Mouse (Mus musculus) brain, embryonic 18.5 days (tissue): ENCODE results near the gene Slc41a1.
A peak's percentile ranks its signal among the peaks of the same experiment; 100 is the strongest.

ENCODE experiments used
- DNase-seq: peaks from one replicate; pipeline ENCODE4 v3.0.0-alpha.2; 2012; ENCODE audit warnings: low read depth, low spot score

Slc41a1 gene

DNA sequence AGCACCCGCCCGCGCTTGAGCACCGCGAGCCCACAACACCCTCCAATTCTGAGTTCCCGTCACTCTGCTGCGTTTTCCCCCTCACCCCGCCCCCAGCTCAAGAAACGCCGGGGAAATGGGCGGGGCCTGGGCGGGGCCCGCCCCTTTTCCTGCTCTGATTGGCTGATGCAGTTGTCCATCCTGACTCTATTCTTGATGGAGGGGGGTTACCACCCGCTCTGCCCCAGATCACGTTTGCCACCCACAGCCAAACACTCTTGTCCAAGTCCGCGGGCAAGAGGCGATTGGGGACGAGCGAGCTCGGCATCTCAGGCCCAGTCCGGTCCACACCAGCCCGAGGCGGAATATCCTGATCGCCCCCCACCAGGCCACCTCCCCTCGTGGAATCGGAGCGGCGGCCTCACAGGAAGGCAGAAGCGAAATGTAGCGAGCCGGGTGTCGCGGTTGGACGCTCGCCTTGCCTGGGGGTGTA is 530 bp downstream of the Slc41a1 start:
- peak; percentile 84 for DNase-seq

DNA sequence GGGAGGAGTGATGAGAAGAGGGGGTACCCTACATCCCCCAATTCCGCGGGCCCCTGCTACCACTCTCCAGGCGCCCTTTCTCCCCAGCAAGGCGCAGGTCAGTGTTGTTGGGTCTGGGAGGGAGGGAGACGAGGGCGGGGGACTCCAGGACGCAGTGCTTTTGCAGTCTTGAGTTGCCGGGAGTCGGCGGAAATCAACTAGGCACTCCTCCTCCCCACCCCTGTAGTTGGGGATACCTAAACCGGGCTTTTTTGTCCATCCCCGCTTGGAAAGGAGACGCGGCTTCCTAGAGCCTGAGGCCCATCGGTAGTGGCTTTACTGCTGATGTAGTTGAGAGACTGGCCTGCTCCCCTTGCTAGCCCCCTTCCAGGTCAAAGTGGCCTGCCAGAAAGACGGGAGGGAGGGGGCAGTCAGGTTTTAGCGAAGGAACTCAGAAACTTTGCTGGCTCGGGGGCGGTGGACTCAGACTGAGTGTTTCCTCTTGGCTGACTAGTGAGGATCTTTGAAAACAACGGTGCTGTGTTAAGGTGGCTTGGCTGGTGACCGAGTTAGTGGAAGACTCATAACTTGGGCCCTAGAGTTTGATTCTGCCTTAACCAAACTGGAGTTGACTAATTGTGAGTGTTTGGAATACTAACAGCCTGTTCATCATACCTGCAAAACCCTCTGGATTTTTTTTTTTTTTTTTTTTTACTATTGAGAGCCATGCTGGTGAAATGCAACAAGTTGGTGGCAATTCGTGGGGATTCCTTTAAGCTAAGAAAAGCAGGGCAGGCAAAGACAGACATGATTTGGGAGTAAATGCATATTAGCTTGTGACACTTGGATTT is 1.2 kb downstream of the Slc41a1 start:
- DNase-seq: no peak

DNA sequence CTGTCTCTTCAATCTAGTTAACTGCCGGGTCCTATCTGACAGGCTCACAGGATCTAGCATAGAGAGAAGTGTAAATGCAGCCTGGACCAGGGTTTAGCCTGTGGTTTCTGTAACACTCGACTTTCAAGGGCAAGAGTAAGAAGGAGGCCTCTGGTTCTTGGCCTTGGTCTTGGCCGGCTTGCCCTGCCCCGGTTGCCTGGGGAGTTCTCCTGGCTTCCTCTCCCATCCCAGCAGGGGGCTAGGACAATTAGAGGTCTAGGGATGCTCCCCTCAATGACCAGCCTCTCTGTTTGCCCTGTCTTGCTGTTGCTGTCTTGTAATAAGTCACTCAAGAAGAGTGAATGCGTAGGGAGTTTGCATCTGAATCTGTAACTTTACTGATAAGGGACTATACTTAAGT is 2.0 kb downstream of the Slc41a1 start:
- DNase-seq: no peak

DNA sequence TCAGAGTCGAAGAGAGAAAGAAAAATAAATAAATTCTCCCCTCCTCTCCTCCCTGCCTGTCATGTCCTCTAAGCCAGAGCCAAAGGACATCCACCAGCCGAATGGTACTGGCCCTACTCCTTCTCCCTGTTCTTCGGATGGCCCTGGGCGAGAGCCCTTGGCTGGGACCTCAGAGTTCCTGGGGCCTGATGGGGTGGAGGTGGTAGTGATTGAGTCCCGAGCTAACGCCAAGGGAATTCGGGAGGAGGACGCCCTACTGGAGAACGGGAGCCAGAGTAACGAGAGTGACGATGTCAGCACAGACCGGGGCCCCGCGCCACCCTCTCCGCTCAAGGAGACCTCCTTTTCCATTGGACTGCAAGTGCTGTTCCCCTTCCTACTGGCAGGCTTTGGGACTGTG is 3.3 kb downstream of the Slc41a1 start:
- DNase-seq: no peak

DNA sequence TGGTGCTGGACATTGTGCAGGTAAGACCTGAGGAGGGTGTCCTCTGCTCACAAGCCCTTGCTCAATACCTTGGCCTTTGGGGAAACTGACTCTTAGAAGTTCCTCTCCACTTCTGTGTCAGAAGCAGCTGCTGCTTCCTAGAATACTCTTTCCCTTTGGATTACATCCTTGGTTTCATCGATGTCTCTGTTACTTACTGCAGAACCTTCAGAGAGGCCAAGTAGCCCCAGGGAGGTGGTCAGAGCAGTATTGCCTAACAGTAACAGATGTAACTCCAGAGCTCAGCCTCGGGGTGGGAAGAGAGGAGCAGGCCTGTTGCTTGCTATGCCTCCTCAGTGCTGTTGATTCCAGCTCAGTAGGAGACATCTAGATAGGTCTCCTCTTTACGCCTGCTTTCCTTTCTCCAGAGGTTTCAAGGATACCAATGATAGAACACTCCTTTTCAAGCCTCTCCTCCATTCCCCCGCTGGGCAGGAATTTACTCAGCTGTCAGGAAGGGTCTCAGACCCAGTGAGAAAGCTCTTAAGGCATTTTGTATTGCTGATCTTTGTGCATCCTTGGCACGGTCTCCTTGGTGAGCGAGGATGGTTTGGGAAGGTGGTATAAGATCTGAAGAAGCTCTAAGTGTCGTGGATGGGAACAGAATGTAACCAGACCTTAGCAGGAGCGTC is 3.8 kb downstream of the Slc41a1 start:
- no peak for DNase-seq

DNA sequence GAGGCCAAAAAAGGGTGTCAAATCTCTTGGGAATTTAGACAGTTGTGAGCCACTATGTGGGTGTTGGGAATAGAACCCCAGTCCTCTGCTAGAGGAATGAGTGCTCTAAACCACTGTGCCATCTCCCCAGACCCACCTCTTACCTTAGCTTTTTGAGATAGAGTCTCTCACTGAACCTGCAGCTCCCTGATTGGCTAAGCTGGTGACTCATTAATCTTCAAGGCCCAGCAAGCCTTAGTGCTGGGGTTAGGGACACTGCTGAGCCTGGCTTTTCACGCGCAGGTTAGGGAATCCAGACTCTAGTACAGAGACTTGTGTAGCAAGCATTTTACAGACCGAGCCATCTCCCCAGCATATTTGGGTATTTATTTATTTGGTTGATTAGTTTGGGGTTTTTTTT is 9.7 kb downstream of the Slc41a1 start:
- no peak for DNase-seq

DNA sequence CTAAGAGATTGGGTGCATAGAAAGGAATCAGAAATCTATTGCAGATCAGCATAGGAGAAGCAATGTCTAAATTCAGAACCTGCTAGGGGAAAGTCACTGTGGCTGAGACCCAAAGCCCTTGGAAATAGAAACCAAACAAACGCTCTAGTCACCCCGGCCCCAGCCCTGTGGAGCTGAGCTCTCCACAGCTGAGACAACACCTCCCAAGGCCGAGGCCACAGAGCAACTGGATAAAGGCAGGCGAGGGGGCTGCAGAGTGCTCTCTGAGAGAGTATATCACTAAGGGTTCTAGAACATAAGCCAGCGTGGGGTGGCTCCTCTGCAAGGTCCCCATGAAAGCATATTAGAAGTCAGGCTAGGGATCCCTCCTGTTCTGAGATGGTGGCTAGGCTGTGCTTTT is 11.2 kb downstream of the Slc41a1 start:
- DNase-seq: no peak

DNA sequence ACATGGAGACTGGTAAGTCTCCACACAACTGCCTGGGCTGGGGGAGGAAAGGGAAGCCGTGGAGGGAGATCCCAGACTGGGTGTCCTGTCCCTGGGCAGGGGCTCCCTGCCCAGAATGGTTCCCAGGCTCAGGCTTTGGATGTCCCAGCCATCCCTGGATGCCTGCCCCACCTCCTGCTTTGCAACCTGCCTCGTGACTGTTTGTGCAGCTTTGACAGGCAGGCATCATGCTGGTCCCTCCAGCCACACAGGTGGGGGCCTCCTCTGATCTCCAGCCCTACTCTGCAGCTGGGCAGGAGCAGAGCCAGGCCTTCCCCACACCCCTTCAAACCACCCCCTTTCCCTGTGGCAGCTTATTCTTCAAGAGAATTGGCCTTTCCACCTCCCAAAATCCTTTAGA is 12.0 kb downstream of the Slc41a1 start:
- no peak for DNase-seq

DNA sequence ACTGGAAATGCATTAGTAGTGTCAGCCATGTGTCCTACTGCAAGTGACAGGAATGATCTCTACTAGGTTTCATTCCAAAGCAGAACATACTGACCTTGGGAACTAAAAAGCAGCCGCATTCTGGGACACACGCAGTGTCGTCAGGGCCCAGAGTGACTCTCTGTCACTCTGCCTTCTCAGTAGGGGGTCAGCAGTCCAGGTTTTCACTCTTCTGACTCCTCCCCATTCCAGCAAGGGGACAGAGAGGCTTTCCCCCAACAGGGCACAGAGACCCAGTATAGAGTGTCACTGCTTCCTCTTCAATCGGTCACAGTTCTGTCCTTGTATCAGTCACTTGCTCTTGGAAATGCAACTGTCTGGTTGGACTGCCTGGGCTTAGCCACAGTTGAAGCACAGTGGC is 14.9 kb downstream of the Slc41a1 start:
- DNase-seq: no peak

DNA sequence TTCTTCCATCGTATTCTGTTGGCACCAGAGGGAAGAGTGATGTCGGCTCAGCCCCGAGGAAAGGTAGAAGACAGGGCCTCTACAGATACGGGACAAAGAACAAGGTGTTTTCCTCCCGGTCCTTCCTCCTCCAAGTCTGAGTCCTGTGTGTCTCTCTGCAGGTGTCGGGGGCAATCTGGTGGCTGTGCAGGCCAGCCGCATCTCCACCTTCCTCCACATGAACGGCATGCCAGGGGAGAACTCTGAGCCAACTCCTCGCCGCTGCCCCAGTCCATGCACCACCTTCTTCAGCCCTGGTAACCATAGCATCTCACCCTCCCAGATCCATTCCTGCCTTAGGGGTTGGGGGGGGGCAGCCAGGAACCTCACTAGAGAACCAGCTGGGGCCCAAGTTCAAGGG is 16.5 kb downstream of the Slc41a1 start:
- no peak for DNase-seq

DNA sequence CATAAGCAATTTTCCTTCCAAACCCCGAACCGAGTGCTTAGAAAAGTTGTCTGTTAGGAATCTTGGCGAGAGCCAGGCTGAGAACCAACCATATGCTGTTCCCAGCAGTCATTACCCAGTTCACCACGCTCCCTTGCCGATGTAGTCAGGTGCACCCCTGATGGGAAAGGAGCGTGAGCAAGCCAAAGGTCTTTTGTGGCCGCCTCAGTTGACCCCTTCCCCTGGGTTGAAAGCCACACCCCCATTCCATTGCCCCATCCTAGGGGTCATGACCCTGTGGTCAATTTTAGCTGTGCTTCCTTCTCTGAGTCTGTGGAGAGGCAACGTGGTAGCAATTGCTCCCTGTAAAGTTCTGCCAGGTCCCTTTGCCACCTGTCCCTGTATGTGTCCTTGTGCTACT is 17.6 kb downstream of the Slc41a1 start:
- DNase-seq: no peak

DNA sequence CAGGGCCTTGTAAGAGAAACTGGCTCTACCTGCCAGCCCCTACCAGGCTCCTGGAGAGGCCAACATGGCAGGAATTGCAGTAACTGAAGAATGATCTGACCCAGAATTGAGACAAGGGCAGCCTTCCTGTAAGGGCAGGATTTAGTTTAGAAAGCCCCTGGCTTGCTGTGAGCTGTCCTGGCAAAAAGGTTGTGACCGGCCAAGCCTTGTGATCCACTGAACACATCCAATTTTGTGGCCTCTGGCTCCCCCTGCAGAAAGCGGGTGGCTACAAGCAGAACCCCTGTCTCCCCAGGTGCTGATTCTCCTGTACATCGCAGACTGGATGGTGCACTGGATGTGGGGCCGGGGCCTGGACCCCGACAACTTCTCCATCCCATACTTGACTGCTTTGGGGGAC is 19.0 kb downstream of the Slc41a1 start:
- no peak for DNase-seq

DNA sequence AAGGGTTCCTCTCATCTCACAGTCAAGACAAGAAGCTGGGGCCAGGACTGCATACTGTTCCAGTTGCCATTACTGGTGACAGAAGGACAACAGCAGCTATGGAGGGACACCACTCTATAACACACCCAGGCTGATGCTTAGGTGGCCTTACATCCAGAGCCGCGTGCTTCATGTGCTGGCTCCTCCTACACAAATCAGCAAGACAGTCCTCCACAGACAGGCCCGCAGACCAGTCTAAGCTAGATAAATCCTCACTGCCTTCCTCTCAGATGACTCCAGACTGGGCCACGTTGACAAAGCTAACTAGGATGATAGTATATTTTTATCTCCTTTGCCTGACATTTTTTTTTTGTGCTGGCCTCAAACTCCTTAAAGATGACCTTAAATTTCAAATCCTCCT is 34.5 kb downstream of the Slc41a1 start:
- no peak for DNase-seq

DNA sequence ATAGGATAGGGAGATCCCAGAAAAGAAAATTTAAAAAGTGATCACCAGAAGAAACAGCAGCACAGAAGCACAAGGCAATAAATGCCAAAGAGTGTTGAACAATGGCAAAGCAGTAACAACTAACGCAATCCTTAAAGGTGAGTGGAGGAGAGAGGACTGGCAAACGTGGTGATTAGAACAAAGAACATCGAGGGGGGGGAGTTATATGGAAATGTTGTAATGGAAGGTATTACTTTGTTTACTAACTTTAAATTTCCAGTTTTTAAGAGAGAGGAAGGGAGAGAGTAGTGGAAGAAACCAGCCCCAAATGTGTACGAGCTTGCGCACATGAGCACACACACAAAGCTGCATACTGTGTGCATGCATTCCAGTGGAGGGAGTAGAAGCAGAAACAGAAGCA is 38.3 kb downstream of the Slc41a1 start:
- no peak for DNase-seq

DNA sequence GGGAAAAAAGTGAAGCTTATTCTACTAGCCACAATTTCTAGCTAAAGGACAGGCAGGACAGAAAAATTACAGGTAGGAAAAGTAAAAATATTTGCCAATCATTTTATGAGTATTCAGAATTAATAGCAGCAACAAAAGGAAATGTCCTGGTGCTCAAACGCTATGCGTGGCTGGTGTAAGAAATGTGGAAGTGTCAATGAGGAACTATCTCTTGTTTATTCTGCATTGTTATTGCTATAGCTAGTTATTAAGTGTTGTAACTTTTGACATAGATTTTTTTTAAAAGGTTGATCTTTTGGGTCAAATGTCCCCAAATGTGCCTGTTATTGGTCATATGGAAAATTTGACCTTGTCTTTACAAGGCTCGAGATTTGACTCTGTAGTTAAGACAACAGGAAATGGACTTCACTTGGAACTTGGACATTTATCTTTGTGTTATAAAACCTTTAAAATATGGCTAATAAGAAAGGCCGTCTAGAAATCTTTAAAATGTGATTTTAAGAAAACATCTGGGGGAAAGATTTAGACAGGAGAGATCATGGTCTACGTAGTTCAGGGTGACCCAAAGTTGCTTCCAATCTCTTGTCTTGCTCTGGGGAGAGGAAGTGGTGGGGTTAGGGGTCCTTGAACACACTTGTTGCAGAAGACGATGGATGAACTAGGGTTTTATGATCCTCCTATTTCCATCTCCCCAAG is 39.2 kb downstream of the Slc41a1 start:
- DNase-seq: no peak

DNA sequence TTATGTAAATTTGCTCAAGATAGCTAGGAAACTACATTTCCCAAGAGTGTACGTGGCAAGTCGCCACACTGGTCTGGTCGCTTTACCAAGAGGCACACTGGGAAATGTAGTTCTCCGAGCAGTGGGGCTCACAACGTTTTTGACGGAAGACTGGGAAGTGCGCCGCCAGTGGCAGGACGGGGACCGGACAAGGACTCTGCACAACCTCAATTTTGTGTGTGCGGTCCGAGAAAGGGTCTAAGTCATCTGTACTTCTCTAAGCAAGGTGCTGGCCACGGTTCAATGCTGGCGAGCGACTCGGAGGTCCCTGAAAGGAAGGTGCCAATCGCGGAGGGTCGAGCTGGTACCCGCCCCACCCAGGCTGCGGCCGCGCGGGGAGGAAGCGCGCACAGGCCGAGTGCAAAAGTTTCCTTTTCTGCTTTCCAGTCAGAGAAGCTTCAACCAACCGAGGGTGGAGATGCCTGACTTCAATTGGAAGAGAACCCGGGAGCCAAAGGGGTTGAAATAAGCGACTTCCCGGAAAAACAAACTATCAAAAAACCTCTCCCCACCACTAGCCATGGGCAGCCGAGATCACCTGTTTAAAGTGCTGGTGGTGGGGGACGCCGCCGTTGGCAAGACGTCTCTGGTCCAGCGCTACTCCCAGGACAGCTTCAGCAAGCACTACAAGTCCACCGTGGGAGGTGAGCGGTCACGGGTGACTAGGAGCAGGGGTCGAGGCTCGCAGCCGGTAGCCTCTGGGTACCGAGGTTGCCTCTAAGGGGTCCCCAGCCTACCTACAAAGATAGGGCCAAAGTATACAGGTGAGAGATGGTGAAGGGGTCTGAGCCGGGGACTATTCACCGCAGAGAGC is 40.0 kb downstream of the Slc41a1 start, which contains the start of gene Rab29:
Gene Rab29, plus strand, starts transcription at position 132 of the 853 bp plus-strand sequence.
- DNase-seq: peak; percentile 78

DNA sequence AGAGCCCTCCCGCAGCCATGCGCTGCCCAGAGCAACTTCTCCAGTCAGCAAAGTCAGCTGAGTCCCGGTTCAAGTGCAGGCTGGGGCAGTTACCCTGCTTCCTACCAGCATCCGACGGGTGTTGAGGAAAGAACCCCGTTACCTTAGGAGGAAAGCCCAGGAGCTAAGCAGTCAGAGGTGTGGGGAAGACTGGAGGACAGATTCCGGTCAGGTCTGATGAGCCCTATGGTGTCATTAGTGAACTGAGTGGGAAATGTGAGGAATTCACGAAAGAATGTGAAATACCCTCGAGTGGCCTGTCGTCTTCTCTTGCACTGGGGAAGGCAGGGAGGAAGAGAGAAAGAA is 40.6 kb downstream of the Slc41a1 start:
- DNase-seq: no peak

DNA sequence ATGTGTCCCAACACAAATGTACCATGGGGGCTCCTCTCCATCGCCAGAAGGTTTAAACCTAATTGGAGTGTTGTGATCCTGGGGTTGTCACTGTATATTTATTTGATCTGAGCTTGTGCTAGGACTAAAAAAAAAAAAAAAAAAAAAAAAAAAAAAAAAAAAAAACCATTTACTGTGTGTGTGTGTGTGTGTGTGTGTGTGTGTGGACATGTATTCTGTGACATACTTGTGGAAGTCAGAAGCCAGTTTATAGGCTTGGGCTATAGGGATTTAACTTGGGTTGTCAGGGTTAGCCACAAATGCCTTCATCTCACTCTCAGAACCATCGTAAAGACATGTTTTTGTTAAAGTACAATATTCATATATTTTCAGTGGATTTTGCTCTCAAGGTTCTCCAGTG is 42.3 kb downstream of the Slc41a1 start:
- no peak for DNase-seq

DNA sequence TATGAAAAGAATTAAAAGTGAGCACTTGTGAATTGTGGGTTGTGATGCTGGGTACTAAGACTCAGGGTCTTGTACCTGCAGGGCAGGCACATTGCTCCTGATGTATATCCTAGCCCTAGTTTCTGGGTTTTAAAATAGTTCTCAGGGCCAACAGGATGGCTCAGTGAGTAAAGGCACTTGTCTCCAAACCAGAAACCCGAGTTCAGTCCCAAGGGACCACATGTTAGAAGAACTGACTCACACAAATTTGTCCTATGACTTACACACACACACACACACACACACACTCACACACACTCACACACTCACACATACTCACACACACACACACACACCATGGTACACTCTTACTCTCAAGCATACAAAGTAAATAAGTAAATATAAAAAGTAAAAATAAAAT is 45.6 kb downstream of the Slc41a1 start:
- DNase-seq: no peak

DNA sequence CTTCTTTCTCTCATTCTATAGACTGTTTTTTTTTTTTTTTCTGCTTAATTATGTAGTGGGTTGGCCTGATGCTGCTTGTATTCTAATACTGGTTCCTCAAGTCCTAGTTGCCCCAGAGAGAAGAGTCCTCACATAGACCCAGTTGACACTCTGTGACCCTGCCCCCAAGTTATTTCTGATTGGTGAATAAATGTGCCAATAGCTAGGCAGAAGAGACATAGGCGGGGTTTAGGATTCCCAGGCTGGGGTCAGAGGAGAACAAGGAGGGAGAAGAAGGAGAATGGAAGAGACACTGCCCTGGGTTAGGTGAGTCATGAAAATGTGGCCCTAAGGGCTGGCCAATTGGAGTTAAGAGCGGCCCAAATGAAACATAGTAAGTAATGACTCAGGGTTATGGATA is 52.5 kb downstream of the Slc41a1 start:
- DNase-seq: no peak

DNA sequence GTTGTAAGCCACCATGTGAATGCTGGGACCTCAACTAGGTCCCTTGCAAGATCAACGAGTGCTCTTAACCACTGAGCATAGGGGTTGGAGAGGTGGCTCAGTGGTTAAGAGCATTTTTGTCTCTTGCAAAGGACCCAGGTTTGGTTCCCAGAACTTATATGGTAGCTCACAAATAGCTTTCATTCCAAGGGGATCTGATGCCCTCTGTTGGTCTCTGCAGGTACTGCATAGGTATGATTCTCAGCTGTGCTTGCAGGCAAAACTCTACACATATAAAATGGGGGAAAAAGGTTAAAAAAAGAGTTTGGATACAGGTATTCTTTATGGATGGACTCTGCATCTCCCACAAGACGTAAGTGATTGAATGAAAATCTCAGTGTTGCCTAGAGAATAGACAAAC is 55.5 kb downstream of the Slc41a1 start:
- no peak for DNase-seq

DNA sequence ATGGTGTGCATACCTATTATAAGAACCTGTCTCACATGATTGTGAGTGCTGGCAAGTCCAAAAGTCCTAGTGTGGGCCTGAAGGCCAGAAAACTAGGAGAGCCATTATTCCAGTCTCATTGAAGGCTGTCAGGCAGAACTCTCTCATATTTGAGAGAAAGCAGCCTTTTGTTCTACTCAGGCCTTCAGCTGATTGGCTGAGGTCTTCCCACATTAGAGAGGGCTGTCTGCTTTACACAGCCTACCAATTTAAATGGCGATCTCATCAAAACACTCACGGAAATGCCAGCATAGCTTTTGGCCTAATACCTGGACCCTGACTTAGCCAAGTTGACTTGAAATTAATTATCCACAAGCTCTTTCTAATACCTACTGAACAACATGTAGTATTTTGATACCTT is 58.9 kb downstream of the Slc41a1 start:
- DNase-seq: no peak
